Mouse (Mus musculus): ENCODE data around the gene Tmprss11g. TPM values are rescaled to one million over a fixed set of nuclear protein-coding genes. Genes with fewer than 3 reads are reported as not detected.

The Tmprss11g gene
- total RNA-seq (2017), result not detected in 3 replicates

DNA sequence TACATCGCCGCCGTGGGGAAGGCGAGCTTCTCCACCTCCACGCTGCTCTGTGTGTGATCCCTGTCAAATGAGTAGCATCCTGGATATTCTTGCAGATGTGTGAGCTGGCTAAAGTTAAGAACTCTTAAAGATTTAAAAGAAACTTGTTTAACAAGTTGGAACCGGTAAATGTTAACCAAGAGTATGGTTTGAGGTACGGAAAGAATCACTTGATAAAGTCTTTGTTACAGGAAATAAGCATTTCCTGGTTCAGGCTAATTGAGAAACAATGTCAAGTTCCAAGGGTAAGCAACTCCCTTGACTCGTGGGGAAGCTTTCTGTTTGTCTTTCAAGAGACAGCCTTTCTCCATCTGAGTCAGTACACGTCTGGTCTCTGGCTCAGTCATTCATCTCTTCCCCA, at the start of gene Tmprss11g:
Tmprss11g (minus strand) TSS at position 101 of the 400 bp plus-strand sequence.
- no peak for ATAC-seq (replicated peaks; ENCODE audit: insufficient number of reproducible peaks, low FRiP score, low TSS enrichment, poor library complexity, severe bottlenecking)

DNA sequence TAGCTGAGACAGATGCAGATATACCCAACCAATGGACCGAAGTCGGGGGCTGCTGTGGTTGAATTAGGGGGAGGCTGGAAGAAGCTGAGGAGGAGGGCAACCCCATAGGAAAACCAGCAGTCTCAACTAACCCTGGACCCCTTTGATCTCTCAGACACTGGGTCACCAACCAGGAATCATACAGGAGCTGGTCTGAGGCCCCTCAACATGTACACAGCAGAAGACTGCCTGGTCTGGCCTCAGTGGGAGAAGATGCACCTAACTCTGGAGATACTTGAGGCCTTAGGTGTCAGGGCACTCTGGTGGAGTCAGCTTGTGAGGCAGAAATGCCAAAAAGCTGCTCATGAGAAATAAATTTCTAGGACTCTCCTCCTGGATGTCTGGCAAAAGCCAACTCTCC, 28.3 kb upstream of the Tmprss11g start:
- ATAC-seq (replicated peaks; ENCODE audit: insufficient number of reproducible peaks, low FRiP score, low TSS enrichment, poor library complexity, severe bottlenecking), result no peak

DNA sequence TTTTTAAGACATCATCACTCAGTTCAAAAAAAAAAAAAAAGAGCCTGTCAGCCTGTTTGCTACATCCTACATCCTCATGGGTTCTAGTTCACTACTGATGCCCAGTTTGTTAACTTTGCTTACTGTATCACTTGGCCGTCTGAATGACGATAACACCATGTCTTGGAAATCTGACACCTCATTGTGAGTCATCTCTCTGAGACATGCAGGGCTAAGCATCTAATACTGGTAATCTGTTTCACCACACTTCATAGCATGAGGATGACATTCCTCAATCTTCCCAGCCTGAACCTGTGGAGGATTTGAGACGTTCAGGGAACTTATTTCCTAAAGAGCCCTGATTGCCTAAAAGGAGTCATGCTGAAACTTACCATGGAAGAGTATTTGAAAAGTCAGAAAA, 22.2 kb upstream of the Tmprss11g start:
- no peak for ATAC-seq (replicated peaks; ENCODE audit: insufficient number of reproducible peaks, low FRiP score, low TSS enrichment, poor library complexity, severe bottlenecking)

DNA sequence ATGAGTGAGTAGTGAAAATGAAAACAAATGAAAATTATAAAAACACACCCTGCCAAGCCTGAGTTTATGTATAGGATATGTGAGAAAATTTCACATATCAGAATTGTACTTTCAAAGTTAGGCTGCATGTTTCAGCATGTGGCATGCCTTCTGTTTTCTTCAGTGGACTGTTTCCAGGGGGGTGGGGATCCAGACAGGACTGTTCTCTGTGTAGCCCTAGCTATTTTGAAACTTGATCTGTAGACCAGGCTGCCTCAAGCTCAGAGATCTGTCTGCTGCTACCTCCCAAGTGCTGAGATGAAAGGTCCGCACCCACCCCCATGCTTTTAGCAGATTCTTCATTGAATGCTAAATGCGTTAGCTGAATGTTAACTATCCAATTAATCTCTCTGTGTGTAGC, 10.3 kb upstream of the Tmprss11g start:
- ATAC-seq (replicated peaks; ENCODE audit: insufficient number of reproducible peaks, low FRiP score, low TSS enrichment, poor library complexity, severe bottlenecking), result no peak

DNA sequence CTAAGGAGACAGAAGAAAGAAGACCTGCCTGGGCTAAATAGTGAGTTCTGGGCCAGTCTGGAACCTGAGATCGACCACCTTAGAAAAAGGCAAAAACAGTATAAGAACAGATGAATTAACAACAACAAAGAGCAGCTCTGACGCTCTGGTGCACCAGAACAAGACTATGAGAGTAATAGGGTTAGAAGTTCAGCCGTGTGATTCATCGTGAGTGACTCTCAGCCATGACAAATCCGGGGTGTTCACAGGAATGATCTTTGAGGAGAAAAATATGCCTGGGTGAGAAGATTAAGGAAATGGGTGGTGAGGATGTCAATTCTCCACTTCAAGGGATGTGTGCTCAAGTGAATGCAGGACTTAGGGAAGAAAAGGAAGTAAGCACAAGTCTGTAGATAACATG, 6.9 kb downstream of the Tmprss11g start:
- no peak for ATAC-seq (replicated peaks; ENCODE audit: insufficient number of reproducible peaks, low FRiP score, low TSS enrichment, poor library complexity, severe bottlenecking)

DNA sequence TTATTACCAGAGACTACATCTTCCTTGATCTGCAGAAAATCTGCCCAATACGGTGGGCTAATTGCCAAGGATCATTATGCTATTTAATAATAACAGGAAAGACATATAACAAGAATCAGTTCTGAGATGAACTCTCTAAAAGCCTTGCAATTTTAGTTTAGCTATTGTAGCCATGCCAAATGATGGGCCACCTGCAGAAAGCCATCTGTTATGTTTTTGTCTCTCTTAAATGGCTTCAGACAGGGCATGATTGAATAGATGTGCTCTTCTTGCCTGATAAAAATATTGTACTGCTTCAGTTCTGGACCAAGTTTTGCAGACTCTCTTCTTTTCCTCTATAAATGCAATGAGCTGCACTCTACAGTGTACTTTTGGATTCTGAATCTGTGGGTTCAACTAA, 24.9 kb downstream of the Tmprss11g start:
- ATAC-seq (replicated peaks; ENCODE audit: insufficient number of reproducible peaks, low FRiP score, low TSS enrichment, poor library complexity, severe bottlenecking), result no peak

DNA sequence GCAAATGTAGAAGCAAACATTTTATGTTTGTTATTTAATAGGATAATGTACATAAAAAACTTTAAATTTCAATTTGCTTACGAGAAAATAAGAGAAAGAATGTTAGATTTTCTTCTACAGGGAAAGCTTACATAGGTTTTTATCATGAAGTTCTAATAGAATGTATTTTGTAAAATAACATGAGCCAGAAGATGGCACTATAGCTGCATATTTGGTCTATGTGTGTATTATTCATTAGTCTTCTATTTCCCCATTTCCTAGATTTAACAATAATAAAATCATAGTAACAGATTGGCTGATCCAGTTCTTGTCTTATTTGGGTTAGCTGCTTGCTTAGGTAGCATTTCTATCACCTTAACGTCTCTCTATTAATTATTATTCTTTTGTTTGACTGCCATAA, 35.8 kb downstream of the Tmprss11g start:
- no peak for ATAC-seq (replicated peaks; ENCODE audit: insufficient number of reproducible peaks, low FRiP score, low TSS enrichment, poor library complexity, severe bottlenecking)

DNA sequence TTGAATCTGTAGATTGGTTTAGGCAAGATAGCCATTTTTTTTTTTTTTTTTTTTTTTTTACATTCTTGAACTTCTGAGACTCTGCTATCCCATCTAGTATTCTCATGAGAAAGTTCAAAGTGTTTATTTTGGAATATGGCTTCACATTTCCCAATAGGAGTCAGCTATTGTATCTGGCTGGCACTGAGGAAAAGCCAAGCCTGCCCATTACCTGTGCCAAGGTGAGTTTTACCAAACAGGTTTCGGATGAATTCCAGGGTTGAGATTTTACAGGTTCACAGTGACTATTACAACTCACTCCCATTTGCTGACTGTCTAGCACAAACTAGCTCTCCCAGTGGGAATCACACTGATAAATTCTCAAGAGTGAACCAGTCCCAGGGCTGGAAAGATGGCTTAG, 36.4 kb downstream of the Tmprss11g start:
- no peak for ATAC-seq (replicated peaks; ENCODE audit: insufficient number of reproducible peaks, low FRiP score, low TSS enrichment, poor library complexity, severe bottlenecking)

DNA sequence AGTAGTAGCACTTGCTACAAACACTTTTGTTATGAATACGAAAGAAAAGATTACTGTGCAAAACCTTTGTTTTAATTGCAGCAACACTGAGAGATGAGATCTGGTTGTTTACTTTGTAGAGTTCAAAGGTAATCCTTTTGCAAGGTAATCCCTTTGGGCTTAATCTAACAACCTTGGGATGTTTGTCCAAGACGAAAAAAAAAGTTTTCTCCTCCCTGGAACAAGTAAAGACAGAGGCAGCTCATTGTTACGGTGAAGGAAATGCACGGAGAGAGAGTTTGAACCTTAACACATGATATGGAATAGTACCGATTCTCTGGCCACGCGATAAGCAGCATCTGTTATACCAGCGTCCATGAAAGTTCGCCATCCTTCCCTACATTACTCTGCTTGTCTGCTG, 44.5 kb downstream of the Tmprss11g start:
- ATAC-seq (replicated peaks; ENCODE audit: insufficient number of reproducible peaks, low FRiP score, low TSS enrichment, poor library complexity, severe bottlenecking), result no peak

DNA sequence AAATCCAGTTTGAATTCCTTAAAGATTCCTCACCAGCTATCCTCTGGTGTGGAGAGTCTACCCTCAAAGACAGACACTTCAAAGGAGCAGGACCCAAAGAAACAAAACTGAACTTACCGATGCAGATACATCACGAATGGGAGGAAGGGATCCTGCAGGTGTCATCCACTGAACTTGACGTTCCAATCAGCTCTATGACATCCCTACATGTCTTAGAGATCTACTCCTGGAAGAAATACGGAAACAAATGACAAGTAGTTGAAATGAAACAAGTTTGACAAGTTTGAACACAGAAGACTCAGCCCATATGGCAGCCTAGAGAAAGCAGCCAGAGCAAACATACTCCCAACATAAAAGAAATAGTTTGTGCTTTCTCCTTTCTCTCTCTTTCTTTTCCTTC, 49.5 kb downstream of the Tmprss11g start, which contains the start of gene Tmprss11a:
Tmprss11a (minus strand) TSS at position 101 of the 400 bp plus-strand sequence.
- no peak for ATAC-seq (replicated peaks; ENCODE audit: insufficient number of reproducible peaks, low FRiP score, low TSS enrichment, poor library complexity, severe bottlenecking)

DNA sequence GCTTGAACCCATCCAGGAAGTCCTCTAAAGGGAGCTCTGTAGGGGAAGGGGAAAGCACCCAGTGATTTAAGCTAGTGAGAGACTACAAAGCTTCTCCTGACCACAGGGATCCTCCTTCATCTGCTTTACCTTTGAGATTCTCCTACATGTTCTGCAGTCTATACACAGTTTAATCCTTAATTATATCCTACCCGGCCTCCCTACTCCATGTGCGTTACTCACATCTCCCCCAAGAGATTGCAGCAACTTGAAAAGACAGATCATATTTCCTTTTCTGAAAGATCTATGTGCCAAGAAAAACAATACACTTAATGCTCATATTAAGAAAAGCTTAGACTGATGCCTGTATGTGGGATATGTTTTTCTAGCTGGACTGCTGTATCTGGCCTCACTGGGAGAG, 79.1 kb downstream of the Tmprss11g start:
- ATAC-seq (replicated peaks; ENCODE audit: insufficient number of reproducible peaks, low FRiP score, low TSS enrichment, poor library complexity, severe bottlenecking), result no peak

DNA sequence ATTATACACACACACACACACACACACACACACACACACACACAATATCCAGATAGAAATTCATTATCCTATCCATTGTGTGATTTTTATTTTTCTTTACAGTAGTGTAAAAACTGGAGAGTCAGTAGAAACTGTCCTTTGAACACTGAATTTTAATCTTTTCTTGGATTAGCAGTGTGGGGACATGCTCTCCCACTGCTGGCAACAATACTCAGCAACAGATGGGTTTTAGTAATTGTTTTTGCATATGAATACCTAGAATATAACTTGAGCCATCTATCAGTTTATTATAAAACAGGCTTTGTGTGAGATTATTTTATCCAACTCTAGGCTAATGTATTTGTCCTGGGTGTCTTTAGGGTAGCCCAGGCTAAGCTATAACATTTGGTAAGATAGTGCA, 79.9 kb downstream of the Tmprss11g start:
- no peak for ATAC-seq (replicated peaks; ENCODE audit: insufficient number of reproducible peaks, low FRiP score, low TSS enrichment, poor library complexity, severe bottlenecking)

Other genes with a start within 250 kb of the Tmprss11g start
- gene Tmprss11c, start 229.3 kb downstream of the Tmprss11g start, total RNA-seq (2017), result not detected in 3 replicates
- gene Tmprss11d, start 145.2 kb downstream of the Tmprss11g start, total RNA-seq (2017), result not detected in 3 replicates
- gene Tmprss11a, start 49.6 kb downstream of the Tmprss11g start, total RNA-seq (2017), result not detected in 3 replicates
- gene Tmprss11f, start 113.8 kb upstream of the Tmprss11g start, total RNA-seq (2017), result not detected in 3 replicates
- gene Tmprss11b, start 157.8 kb upstream of the Tmprss11g start, total RNA-seq (2017), result not detected in 3 replicates
- gene Tmprss11e, start 227.2 kb upstream of the Tmprss11g start, total RNA-seq (2017), result not detected in 3 replicates